Mouse (Mus musculus) lung, postnatal 4 days (tissue): ENCODE measurements around the gene Pts.

Experiments used
- DNase-seq, 2 experiments: peaks; one replicate each; pipeline ENCODE4 v3.0.0; 2021

The Pts gene

GRCm38 (mm10) chr9:50527860-50528259, 664 bp downstream of the Pts start:
- no peak for DNase-seq

GRCm38 (mm10) chr9:50525585-50525984, 2.9 kb downstream of the Pts start:
- DNase-seq = no peak

GRCm38 (mm10) chr9:50524936-50525335, 3.6 kb downstream of the Pts start:
- DNase-seq = no peak

- no peak for DNase-seq
These were observed 6.0 kb downstream of the Pts start for GRCm38 (mm10) chr9:50522574-50522973.

GRCm38 (mm10) chr9:50521562-50521961, 7.0 kb downstream of the Pts start:
- DNase-seq = no peak

- DNase-seq = no peak
These were observed 7.8 kb downstream of the Pts start for GRCm38 (mm10) chr9:50520748-50521147.

- peak in 1 of 2 experiments; percentile 44 for DNase-seq
These were observed 9.7 kb downstream of the Pts start for GRCm38 (mm10) chr9:50518781-50519180.

- no peak for DNase-seq
These were observed 13.1 kb downstream of the Pts start for GRCm38 (mm10) chr9:50515462-50515861.

- no peak for DNase-seq
These were observed 21.0 kb downstream of the Pts start for GRCm38 (mm10) chr9:50507570-50507969.

GRCm38 (mm10) chr9:50505405-50505804, 23.1 kb downstream of the Pts start:
- DNase-seq = no peak

- DNase-seq = no peak
These were observed 25.6 kb downstream of the Pts start for GRCm38 (mm10) chr9:50502949-50503348.

GRCm38 (mm10) chr9:50500974-50501501, 27.5 kb downstream of the Pts start:
- no peak for DNase-seq

- no peak for DNase-seq
These were observed 28.0 kb downstream of the Pts start for GRCm38 (mm10) chr9:50500467-50500973.

- DNase-seq = no peak
These were observed 28.7 kb downstream of the Pts start for GRCm38 (mm10) chr9:50499781-50500180.

GRCm38 (mm10) chr9:50498815-50499214, 29.7 kb downstream of the Pts start:
- no peak for DNase-seq

- DNase-seq = no peak
These were observed 31.0 kb downstream of the Pts start for GRCm38 (mm10) chr9:50497536-50497935.

GRCm38 (mm10) chr9:50497076-50497475, 31.4 kb downstream of the Pts start:
- DNase-seq = no peak

- no peak for DNase-seq
These were observed 32.0 kb downstream of the Pts start for GRCm38 (mm10) chr9:50496546-50496945.

- DNase-seq = no peak
These were observed 32.4 kb downstream of the Pts start for GRCm38 (mm10) chr9:50496151-50496505.

GRCm38 (mm10) chr9:50495405-50496150, 32.9 kb downstream of the Pts start:
- peak in 1 of 2 experiments; percentile 51 for DNase-seq

GRCm38 (mm10) chr9:50494311-50494710, 34.2 kb downstream of the Pts start, which contains the start of gene Plet1:
Plet1 (plus strand) TSS chr9:50494525.
- DNase-seq = no peak

GRCm38 (mm10) chr9:50493777-50494176, 34.7 kb downstream of the Pts start:
- no peak for DNase-seq

GRCm38 (mm10) chr9:50491531-50492045, 36.9 kb downstream of the Pts start:
- no peak for DNase-seq

- DNase-seq = no peak
These were observed 37.7 kb downstream of the Pts start for GRCm38 (mm10) chr9:50490836-50491235.
